Mouse (Mus musculus): Measurements from ENCODE around the gene Rexo2. TPM values are rescaled to one million over a fixed set of nuclear protein-coding genes. Genes with fewer than 3 reads are reported as not detected.
"Not testable (repeated sequence)": the region's sequence is repeated elsewhere in the genome, so short reads cannot be mapped to it uniquely, and the experiment has no call there.

The Rexo2 gene
- total RNA-seq, 2 experiments from 2014 or later = 102 to 108 TPM

DNA sequence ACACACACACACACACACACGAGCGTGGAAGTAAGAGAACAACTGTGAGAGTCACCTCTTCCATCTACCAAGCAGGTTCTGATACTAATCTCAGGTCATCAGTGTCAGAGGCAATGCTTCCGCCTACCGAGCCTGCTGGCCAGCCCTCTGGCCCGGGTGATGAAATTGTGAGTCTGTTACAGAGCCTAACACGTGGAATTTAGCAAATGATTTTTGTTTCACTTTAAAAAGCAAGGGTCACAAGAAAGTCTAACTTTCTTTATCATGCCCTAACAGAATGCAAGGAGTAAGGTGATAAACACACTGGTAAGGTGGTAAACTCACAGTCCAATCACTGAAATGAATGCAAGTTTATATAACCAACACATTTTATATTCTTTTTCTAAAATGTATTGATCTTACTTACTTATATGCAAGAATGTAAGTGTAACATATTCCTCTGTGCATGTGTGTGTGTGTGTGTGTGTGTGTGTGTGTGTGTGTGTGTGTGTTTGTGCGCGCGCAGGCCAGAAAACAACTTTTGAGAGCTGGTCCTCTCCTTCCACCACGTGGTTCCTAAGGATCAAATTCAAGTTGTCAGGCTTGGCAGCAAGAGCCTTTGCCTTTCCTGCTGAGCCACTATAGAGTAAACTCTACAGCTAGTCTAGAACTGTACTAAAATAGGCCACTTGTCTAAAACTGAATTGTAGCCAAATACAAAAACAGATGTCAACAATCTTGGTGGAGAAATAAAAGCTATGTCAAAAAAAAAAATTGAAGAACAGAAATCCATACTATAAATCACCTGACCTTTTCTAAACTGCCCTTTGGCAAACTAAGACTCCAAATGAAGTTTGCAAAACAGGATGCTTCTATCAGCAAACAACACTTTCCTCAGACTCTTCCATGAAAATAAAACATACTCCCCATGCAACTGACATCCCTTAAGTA lies 3.9 kb downstream of the Rexo2 start:
- intact Hi-C loops (cut with DNase I) = no loop called here
- no peak for DNase-seq (ENCODE audit: low spot score in 2 of 2)

DNA sequence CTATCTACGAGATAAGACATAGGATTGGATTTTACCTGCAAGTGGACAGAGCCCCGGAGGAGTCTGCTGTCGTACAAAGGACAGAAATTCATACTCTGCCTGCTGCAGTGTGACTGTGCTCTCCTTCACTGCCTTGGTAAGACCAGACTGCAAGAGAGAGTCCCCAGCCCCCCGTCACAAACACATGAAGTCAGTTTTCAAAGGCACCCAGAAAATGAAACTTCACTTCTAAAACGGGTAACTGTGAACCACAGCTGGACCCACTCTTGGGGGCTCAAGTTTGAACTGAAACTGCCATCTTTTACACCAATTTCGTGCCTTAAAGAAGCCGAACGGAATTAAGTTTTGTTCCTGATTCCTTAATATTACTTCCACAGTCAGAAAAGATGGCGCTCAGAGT lies 6.1 kb downstream of the Rexo2 start:
- intact Hi-C loops (cut with DNase I) = no loop called here

DNA sequence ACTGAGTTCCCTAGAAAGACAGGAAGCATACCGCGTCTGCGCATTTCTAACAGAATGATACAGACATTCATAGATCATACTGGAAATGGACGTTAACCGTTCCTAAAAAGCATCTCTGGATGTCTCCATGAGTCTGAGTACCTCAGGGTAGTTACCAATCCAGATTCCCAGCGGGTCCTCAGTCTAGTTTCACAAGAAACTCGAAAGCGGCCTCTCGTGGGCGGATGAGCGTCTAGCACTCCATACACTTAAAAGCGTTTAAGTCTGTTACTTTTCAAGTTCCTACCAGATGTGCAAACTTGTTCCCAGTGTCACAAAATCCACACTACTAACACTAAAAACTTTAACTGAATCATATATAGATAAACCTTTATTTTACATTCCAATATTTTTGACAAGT lies 7.3 kb downstream of the Rexo2 start:
- no peak for DNase-seq (ENCODE audit: low spot score in 2 of 2)
- intact Hi-C loops (cut with DNase I) = no loop called here

More for the DNA sequence above, 6.1 kb downstream of the Rexo2 start:
- DNase-seq (ENCODE audit: low spot score in 2 of 2) = no peak

DNA sequence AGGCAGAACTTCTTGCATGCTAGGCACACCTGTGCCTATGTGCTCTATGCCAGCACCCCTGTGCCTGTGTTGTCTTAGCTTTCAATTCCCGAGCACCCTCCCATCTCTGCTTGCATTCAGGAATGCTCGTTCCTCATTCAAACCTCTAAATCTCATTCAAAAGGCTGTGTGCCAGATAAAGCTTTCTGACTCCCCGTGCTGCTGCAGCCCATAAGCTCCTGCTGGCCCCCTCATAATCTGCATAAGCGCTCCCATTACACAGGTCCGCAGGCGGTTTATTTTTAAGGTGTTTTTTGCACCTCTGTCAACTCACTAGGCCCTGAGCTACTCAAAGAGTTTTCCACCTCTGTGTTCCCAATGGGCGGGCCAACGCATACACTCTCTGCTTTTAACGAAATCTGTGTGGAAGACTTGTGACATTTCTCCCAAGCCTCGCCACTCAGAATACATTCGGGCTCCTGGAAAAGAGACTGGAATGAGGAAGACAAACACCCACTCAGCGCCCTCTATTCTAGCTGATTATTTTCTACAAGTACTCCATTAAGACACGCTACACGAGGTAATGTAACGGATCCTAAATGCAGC lies 7.9 kb downstream of the Rexo2 start:
- no peak for DNase-seq (ENCODE audit: low spot score in 2 of 2)
- intact Hi-C loops (cut with DNase I) = no loop called here

DNA sequence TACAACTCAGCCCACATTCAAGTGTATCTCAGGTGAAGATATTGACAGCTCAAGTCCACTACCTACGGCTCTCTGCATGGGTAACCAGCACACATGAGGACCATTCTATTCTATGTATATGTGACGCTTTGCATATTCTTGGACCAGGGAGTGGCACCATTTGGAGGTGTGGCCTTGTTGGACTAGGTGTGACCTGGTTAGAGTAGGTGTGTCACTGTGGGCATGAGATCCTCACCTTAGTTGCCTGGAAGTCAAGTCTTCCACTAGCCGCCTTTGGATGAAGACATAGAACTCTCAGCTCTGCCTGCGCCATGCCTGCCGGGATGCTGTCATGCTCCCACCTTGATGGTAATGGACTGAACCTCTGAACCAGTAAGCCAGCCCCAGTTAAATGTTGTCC lies 13.0 kb downstream of the Rexo2 start:
- DNase-seq (ENCODE audit: low spot score in 2 of 2); intact Hi-C loops (cut with DNase I): not testable (repeated sequence)

DNA sequence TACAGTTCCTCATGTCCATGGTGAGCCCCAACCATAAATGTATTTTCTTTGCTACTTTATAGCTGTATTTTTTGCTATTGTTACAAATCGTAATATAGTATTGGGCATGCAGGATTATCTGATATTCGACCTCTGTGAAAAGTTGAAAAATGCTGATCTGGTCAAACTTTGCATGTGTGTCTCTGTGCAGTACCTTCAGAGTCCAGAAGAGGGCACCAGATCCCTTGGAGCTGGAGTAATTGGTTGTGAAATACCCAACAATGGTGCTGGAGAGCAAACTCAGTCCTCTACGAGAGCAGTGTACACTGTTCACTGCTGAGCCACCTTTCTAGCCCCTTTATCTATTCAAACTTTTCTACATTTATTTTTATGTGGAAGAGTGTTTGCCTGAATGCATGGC lies 13.6 kb downstream of the Rexo2 start:
- peak; percentile 29 to 62 for DNase-seq (ENCODE audit: low spot score in 2 of 2)
- intact Hi-C loops (cut with DNase I) = no loop called here

DNA sequence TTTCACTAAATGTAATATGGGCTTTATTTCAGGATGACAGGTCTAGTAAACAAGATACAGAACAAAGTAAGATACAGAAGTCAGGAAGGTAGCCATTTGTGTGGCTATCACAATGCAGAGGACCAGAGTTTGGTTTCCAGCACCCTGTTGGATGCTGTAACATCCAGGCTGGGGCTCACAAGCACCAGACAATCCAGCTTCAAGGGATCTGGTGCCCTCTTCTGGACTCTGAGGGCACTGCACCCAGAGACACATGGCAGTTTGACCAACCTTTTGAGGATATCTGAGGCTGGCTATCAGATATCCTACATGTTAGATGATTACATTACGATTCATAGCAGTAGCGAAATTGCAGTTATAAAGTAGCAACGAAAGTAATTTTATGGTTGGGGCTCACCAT lies 14.8 kb downstream of the Rexo2 start:
- intact Hi-C loops (cut with DNase I) = no loop called here
- no peak for DNase-seq (ENCODE audit: low spot score in 2 of 2)

DNA sequence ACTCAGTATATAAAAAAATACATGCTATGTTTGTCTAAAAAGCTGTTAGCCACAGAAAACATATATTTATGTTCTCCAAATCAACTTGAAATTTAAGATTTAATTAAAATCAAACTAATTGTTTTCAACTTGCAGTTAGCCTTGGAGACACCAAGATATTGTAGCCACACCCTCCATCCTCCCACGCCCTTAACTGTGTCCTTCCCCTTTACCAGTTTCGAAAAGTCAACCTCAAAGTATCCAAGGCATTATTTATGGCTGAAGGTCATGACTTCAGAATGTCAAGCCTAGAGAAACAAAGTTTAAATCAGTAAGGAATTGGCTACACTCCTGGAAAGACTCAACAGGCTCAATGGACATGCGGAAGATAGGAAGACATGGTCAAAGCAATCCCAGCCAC lies 18.9 kb downstream of the Rexo2 start:
- DNase-seq (ENCODE audit: low spot score in 2 of 2) = no peak
- intact Hi-C loops (cut with DNase I) = no loop called here

DNA sequence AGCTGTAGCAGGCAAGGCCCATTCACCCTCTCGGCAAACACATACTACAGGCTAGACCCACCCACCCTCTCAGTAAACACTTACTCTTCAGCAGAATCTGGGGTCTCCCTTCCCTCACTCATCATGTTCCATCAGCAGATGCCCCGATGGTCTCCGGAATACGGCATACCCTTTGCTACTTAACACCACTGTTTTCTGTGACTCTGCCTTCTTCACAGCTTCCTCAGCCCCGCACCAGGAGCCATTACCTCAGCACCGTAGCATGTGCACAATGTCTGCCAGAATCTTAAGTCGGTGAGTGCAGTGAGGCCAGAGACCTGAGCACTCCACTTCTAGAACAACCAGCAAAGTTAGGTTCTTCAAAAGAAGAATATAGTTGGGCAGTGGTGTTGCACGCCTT lies 19.7 kb downstream of the Rexo2 start:
- DNase-seq (ENCODE audit: low spot score in 2 of 2) = no peak
- intact Hi-C loops (cut with DNase I) = no loop called here

DNA sequence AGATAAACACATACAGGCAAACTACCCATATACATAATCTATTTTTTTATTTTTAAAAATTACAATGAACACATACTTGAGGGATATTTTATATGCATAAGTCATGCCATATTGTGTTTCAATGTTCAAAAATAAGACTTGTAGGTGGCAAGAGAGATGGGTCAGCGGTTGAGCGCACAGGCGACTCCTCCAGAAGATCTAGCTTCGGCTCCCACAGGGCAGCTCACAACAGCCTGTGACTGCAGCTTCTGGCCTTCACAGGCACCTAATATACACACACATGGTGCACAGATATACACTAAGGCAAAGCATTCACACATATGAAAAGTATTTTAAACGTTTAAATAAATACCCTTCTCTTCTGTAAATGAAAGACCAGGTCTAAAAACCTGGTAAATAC lies 21.0 kb downstream of the Rexo2 start:
- DNase-seq (ENCODE audit: low spot score in 2 of 2) = peak in 1 of 2 experiments; percentile 1
- intact Hi-C loops (cut with DNase I) = no loop called here

DNA sequence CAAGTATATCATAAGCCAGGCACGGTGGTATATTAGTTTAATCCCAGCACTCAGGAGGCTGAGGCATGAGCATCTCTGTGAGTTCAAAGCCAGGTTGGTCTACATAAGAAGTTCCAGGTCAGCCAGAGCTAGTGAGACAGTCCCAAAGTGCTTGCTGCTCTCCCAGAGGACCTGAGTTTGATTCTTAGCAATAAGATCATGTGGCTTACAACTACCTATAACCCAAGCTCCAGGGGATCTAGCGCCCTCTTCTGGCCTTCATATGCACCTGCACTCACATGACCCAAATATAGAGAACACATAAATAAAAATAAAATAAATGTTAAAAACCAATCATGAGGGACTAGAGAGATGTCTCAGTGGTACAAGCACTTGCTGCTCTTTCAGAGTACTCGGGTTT lies 21.5 kb downstream of the Rexo2 start:
- DNase-seq (ENCODE audit: low spot score in 2 of 2) = no peak
- intact Hi-C loops (cut with DNase I) = no loop called here

DNA sequence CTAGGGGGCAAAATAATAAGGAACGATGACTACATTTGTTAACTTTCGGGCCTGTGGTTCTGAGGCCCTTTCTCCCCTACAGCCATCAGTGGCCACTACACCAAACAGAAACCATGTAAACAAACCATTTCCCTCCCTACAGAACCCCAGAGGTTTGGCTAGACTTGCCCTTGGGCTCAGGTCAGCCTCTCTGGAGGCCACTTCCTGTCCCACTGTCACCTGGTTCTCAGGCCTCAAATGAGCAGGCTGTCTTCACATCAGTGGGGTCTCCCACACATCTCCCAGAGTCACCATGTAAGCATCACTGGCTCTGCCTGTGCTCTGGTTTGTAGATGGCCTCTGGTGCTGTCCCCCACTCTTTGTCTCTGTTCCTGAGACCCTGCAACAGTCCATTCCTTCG lies 24.5 kb downstream of the Rexo2 start:
- no peak for DNase-seq (ENCODE audit: low spot score in 2 of 2)
- intact Hi-C loops (cut with DNase I) = no loop called here

DNA sequence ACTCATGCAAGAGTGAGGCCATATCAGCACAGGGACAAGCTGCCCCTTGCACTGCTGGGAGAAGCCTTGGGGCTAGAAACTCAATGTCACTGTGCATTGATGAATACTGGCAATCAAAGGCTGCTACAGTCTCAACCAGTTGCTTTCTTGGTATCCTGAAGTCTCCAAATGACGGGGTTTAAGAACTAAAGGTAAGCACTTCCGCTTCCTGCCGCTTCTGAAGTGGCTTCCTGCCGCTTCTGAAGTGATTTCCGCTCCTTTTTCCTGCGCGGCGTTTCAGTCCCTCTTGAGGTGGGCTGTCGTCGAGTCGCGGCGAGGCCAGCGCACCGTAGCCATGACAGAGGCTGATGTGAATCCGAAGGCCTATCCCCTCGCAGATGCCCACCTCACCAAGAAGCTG lies 30.4 kb downstream of the Rexo2 start:
- intact Hi-C loops (cut with DNase I) = no loop called here
- DNase-seq (ENCODE audit: low spot score in 2 of 2) = no peak

DNA sequence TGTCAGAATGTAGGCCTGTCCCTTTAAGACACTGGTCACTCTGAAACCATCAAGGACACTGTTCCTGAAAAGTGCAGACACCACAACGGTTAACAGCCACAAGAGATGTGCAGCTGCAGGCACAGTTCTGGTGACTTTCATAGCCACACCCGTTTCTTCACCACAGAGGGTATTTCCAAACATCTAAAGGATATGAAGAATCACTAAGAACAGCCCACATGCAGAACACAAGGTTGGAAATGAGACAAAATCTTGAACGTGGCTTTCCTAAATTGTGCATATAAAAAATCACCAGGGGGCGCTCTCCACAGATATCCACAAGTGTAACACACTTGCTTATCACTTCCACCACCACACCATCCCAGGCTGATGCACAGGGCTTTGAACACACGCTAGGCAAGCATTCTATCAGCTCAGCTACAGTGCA lies 32.6 kb downstream of the Rexo2 start:
- intact Hi-C loops (cut with DNase I) = no loop called here
- no peak for DNase-seq (ENCODE audit: low spot score in 2 of 2)

DNA sequence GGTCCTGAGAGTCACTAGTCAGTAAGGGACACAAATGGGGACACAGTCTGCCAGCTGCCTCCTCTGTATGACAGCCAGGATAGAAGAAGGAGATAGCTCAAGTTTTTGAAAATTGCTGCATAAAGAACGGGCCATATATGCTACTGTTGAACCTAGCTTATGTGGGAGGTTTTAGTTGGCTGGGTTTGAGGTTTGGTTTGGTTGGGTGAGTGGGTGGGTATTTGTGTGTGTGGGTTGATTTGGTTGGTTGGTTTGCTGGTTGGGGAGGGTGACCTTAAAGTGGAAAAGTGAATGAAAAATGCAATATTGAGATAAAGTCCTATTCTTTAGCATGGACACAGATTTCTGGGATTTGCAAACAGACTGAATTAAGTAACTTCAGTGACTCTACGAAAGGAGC lies 35.6 kb downstream of the Rexo2 start:
- intact Hi-C loops (cut with DNase I) = no loop called here

DNA sequence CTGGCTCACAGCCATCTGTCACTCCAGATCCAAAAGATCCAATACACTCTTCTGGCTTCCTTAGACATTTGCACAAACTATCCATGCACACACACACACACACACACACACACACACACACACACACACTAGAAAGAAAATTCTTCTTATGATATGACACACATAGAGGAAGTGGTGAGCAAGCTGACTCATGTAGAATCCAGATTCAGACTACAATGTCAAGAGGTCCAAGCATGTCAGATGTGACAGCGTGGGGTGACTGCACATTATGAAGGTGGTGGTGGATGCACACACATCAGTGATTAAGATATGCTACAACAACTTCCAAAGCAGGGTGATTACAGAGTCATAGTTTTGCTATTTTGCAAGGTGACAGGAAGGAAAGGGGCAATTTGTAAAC lies 36.5 kb downstream of the Rexo2 start:
- DNase-seq (ENCODE audit: low spot score in 2 of 2) = no peak
- intact Hi-C loops (cut with DNase I) = no loop called here

More for the DNA sequence above, 35.6 kb downstream of the Rexo2 start:
- DNase-seq (ENCODE audit: low spot score in 2 of 2) = no peak

DNA sequence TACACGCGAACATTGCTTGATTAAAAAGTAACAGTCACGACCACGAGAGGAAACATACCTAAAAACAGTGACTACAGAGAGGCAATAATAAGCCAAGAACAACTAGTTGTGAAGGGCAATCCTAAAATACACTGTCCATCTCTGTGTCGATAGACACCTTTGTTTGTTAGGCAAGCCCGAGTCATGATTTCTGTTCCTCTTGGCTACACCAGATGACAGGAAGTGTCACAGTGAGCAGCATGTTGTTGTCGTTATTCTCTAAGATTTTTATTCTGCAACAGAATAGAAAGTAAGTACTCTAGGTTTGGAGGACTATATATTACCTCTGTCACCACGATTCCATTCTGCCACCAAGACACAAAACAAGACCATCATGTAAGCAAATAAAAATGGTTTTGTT lies 48.0 kb downstream of the Rexo2 start:
- intact Hi-C loops (cut with DNase I) = no loop called here

DNA sequence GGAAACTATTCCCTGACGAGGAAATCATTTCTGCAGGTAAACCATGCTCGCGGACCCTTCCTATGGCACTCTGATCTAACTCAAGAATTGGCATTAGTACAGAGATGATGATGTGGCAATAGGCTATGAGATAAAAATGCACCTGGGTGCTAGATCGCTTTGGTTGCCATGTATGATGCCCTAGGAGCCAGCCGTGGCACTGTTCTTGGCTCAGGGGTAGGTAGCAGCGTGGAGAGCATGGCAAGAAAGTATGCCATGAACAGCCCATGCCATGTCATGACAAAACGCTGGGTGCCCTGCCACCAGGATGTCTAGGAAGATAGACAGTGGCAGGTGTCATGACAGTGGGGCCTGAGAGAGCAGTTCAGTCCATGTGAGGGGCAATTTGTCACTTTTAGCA lies 53.2 kb downstream of the Rexo2 start:
- intact Hi-C loops (cut with DNase I) = no loop called here
- no peak for DNase-seq (ENCODE audit: low spot score in 2 of 2)

More for the DNA sequence above, 48.0 kb downstream of the Rexo2 start:
- no peak for DNase-seq (ENCODE audit: low spot score in 2 of 2)

DNA sequence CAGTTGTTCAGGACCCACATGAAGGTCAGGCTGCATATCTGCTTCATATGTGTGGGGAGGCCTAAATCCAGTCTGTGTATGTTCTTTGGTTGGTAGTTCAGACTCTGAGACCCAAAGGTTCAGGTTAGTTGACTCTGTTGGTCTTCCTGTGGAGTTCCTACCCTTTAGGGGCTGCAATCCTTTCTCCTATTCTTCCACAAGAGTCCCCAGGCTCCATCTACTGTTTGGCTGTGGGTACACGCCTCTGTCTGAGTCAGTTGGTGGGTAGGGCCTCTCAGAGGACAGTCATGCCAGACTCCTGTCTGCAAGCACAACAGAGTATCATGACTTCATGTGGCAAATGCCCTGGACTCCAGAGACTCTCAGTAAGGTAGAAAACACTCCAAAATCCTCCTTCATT lies 57.2 kb downstream of the Rexo2 start:
- intact Hi-C loops (cut with DNase I) = no loop called here

DNA sequence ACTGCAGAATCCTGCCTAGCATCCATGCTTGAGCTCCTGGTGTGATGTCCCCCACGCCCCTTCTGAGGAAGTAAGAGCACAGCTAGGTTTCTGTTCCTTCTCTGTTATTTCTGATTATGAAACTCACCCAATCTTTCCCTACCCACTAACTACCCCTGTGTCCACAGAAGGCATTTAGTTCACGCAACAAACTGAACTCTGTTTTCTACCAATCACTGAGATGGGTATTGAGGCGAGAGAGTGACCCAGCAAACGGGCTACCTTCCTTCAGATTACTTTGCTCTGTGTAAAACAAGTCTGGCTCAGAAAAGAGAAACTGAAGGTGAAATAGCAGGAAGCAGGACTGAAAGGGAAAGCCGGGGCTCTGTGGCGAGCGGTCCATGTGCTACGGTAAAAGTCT lies 58.0 kb downstream of the Rexo2 start:
- DNase-seq (ENCODE audit: low spot score in 2 of 2) = no peak
- intact Hi-C loops (cut with DNase I) = no loop called here

More for the DNA sequence above, 57.2 kb downstream of the Rexo2 start:
- no peak for DNase-seq (ENCODE audit: low spot score in 2 of 2)

DNA sequence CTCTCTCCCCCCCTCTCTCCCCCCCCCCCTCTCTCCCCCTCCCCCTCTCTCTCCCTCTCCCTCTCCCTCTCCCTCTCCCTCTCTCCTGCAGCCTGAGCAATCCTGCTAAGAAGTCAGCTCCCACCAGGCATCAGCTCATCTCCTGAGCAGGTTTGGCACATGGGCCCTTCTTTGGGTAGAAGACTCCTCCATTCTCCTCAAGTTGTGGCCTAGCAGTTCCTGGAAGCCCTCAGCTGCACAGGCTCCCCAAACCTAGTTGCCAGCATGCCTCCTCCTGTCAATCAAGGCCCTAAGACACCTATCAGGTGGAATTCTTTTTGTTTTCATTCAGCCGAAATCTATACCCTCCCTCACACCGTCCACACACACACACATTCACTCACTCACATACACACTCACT lies 58.9 kb downstream of the Rexo2 start:
- DNase-seq (ENCODE audit: low spot score in 2 of 2) = no peak
- intact Hi-C loops (cut with DNase I) = no loop called here

Measured in left cerebral cortex, postnatal 14 days (tissue).